In the genomic region with DNA sequence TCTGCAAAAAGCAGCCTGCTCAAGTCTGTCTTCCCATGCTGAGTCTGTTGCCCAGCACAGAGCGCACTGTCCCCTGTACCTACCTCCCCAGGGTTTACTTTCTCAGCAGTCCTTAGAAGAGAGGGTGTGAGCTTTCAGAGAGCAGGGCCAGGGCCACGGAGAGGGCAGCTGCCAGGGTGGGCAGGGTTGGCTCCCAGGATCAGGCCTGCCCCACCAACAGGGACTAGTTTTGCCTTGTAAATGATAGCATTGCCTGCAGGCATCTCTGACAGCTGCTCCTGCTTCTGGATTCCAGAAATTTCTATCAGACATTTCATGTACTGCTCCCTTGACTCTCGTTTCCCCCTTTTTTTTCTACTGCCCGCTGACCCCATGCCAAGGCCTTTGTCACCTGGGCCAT, we compare ENCODE assay signal across 20 mouse cellular contexts. TPM values are rescaled to one million over a fixed set of nuclear protein-coding genes. Genes with fewer than 3 reads are reported as not detected.
A peak's percentile ranks its signal among the peaks of the same experiment; 100 is the strongest.
DNase-seq lines count a peak whose midpoint lies in the region; ATAC-seq and TF ChIP-seq lines count a peak whose summit lies in the region.
"Had no signal": no experiment of that assay in that cellular context is flagged by ENCODE, and none has a peak within 500 bp of the region (broad histone marks: within the 10 kb centered on the region; RNA-seq: fewer than 3 reads in every experiment).

No protein-coding gene starts in this region.

- no peak overlapping the region; the same call in 1 of the 2 replicates for H3K9ac ChIP-seq in hindbrain, embryonic 16.5 days (ENCODE audit: low read depth, low read length)
- H3K9ac ChIP-seq in hindbrain, embryonic 14.5 days, result no peak overlapping the region
- no peak overlapping the region for H3K9ac ChIP-seq in midbrain, embryonic 12.5 days (replicated peaks)
- no peak overlapping the region for H3K9ac ChIP-seq in midbrain, postnatal 0 days (replicated peaks; ENCODE audit: low read length, poor library complexity, severe bottlenecking)
- H3K9ac ChIP-seq: forebrain, embryonic 12.5 days; neural tube, embryonic 15.5 days had no signal

- no peaks in the 10 kb centered on the region for H3K9me3 ChIP-seq in hindbrain, embryonic 16.5 days (ENCODE audit: control insufficient read depth, low read length)
- no peaks in the 10 kb centered on the region for H3K9me3 ChIP-seq in hindbrain, embryonic 14.5 days (ENCODE audit: control insufficient read depth, low read length)
- no peaks in the 10 kb centered on the region for H3K9me3 ChIP-seq in midbrain, embryonic 12.5 days
- no peaks in the 10 kb centered on the region for H3K9me3 ChIP-seq in midbrain, postnatal 0 days (ENCODE audit: low read length)
- H3K9me3 ChIP-seq: forebrain, embryonic 12.5 days; neural tube, embryonic 15.5 days had no signal

- H3K27me3 ChIP-seq in hindbrain, embryonic 16.5 days (replicated peaks; ENCODE audit: control insufficient read depth, insufficient read depth, low read length), result no peaks in the 10 kb centered on the region
- no peaks in the 10 kb centered on the region for H3K27me3 ChIP-seq in hindbrain, embryonic 14.5 days (ENCODE audit: control insufficient read depth, insufficient read depth, low read length)
- no peaks in the 10 kb centered on the region for H3K27me3 ChIP-seq in midbrain, embryonic 12.5 days
- H3K27me3 ChIP-seq in midbrain, postnatal 0 days (ENCODE audit: insufficient read depth, low read length), result no peaks in the 10 kb centered on the region
- H3K27me3 ChIP-seq in myocyte (ENCODE audit: control insufficient read depth, insufficient read depth, insufficient read length), result no peaks in the 10 kb centered on the region
- H3K27me3 ChIP-seq: forebrain, embryonic 12.5 days; neural tube, embryonic 15.5 days had no signal

- no peak for ATAC-seq in hindbrain, embryonic 16.5 days
- no peak for ATAC-seq in hindbrain, embryonic 14.5 days (ENCODE audit: low FRiP score)
- no peak for ATAC-seq in midbrain, embryonic 12.5 days (ENCODE audit: low FRiP score, low read depth)
- ATAC-seq in midbrain, postnatal 0 days (ENCODE audit: low FRiP score), result no peak

- H3K79me2 ChIP-seq in myocyte (ENCODE audit: control insufficient read depth, insufficient read depth), result peaks cover 93% of the 10 kb centered on the region

- intact Hi-C loops in gastrocnemius, adult 2 months (cut with DNase I), result no loop called here

- H3ac ChIP-seq in myocyte (ENCODE audit: control insufficient read depth, insufficient read length), result no peak overlapping the region

- DNase-seq in gastrocnemius, adult 2 months, result no peak
- DNase-seq in gastrocnemius, postnatal 25 days, result no peak
- no peak for DNase-seq in hindbrain, embryonic 14.5 days (ENCODE audit: low spot score)
- no peak for DNase-seq in midbrain, postnatal 0 days (ENCODE audit: low spot score)
- DNase-seq in ovary, postnatal 10 days (ENCODE audit: low spot score), result no peak
- DNase-seq: adrenal gland, postnatal 10 days; cerebellum, adult 9-11 months; gastrocnemius, postnatal 14 days; heart, adult 2 months; lung, adult 2 months; right cerebral cortex, postnatal 14 days; spleen, adult 18-20 months; thymus, postnatal 4 days had no signal

- WGBS in hindbrain, embryonic 16.5 days, result 57% methylated on average over 4 of the region's 4 CpGs
- 61% methylated on average over 4 of the region's 4 CpGs for WGBS in hindbrain, embryonic 14.5 days
- WGBS in midbrain, embryonic 12.5 days, result 76% methylated on average over 4 of the region's 4 CpGs
- 57% methylated on average over 4 of the region's 4 CpGs for WGBS in midbrain, postnatal 0 days

- H3K4me1 ChIP-seq in hindbrain, embryonic 16.5 days (ENCODE audit: control insufficient read depth, insufficient read depth, low read depth, low read length), result peaks cover 42% of the 10 kb centered on the region
- peaks cover 27% of the 10 kb centered on the region for H3K4me1 ChIP-seq in hindbrain, embryonic 14.5 days (replicated peaks; ENCODE audit: control insufficient read depth, insufficient read depth, low read length)
- peaks cover 56% of the 10 kb centered on the region for H3K4me1 ChIP-seq in midbrain, embryonic 12.5 days
- peaks cover 17% of the 10 kb centered on the region for H3K4me1 ChIP-seq in midbrain, postnatal 0 days (ENCODE audit: insufficient read depth, low read length)

- H3K36me3 ChIP-seq in hindbrain, embryonic 16.5 days (ENCODE audit: control insufficient read depth, insufficient read depth, low read length), result no peaks in the 10 kb centered on the region
- no peaks in the 10 kb centered on the region for H3K36me3 ChIP-seq in hindbrain, embryonic 14.5 days (replicated peaks; ENCODE audit: control insufficient read depth, insufficient read depth)
- no peaks in the 10 kb centered on the region for H3K36me3 ChIP-seq in midbrain, embryonic 12.5 days
- H3K36me3 ChIP-seq in midbrain, postnatal 0 days (ENCODE audit: insufficient read depth, low read length), result no peaks in the 10 kb centered on the region
- H3K36me3 ChIP-seq in myocyte (ENCODE audit: control insufficient read depth, insufficient read depth), result no peaks in the 10 kb centered on the region
- H3K36me3 ChIP-seq: forebrain, embryonic 12.5 days; neural tube, embryonic 15.5 days had no signal

- no peak overlapping the region for H3K4me2 ChIP-seq in hindbrain, embryonic 16.5 days (ENCODE audit: low read length)
- no peak overlapping the region for H3K4me2 ChIP-seq in hindbrain, embryonic 14.5 days (replicated peaks)
- H3K4me2 ChIP-seq in midbrain, embryonic 12.5 days (replicated peaks), result no peak overlapping the region
- no peak overlapping the region for H3K4me2 ChIP-seq in midbrain, postnatal 0 days (ENCODE audit: low read depth, low read length, poor library complexity, severe bottlenecking)
- peak overlapping the region; percentile 10 for H3K4me2 ChIP-seq in myocyte (ENCODE audit: low read depth)
- H3K4me2 ChIP-seq: forebrain, embryonic 12.5 days; liver, embryonic 11.5 days; neural tube, embryonic 15.5 days had no signal

- no peak for TF ChIP-seq CTCF in gastrocnemius, adult 2 months (IDR thresholded peaks at IDR 0.05)
- no peak for TF ChIP-seq CTCF in midbrain, postnatal 0 days (IDR thresholded peaks at IDR 0.05)

- H3K27ac ChIP-seq in gastrocnemius, adult 2 months, result peak overlapping the region; percentile 10; the same call in 1 of the 2 replicates
- H3K27ac ChIP-seq in hindbrain, embryonic 16.5 days (ENCODE audit: low read depth, low read length), result 0 out of 2 replicates have a peak overlapping the region, but pooled peaks have one; percentile 17
- H3K27ac ChIP-seq in hindbrain, embryonic 14.5 days, result no peak overlapping the region
- H3K27ac ChIP-seq in midbrain, embryonic 12.5 days (replicated peaks), result 0 out of 2 replicates have a peak overlapping the region, but pooled peaks have one; percentile 31
- H3K27ac ChIP-seq in midbrain, postnatal 0 days (ENCODE audit: low read depth, low read length), result no peak overlapping the region
- H3K27ac ChIP-seq: forebrain, embryonic 12.5 days; heart, adult 2 months; neural tube, embryonic 15.5 days had no signal

- no peak for TF ChIP-seq POLR2A in myocyte (IDR thresholded peaks at IDR 0.05; ENCODE audit: insufficient read length, low read depth)

- H3K4me3 ChIP-seq in gastrocnemius, adult 2 months, result no peak overlapping the region
- H3K4me3 ChIP-seq in hindbrain, embryonic 16.5 days (ENCODE audit: low read length), result no peak overlapping the region
- no peak overlapping the region for H3K4me3 ChIP-seq in hindbrain, embryonic 14.5 days (replicated peaks; ENCODE audit: low read length)
- no peak overlapping the region for H3K4me3 ChIP-seq in midbrain, embryonic 12.5 days
- H3K4me3 ChIP-seq in midbrain, postnatal 0 days (ENCODE audit: low read depth, low read length), result no peak overlapping the region
- H3K4me3 ChIP-seq in myocyte, result no peak overlapping the region
- H3K4me3 ChIP-seq: forebrain, embryonic 12.5 days; heart, adult 2 months; megakaryocyte, embryonic 14.5 days; neural tube, embryonic 15.5 days had no signal

TF ChIP-seq in myocyte, 11 proteins besides CTCF, POLR2A, EP300 and RAD21:
- TF ChIP-seq CEBPB (IDR thresholded peaks at IDR 0.05; ENCODE audit: insufficient read depth, poor library complexity, severe bottlenecking) (no peak), USF1 (IDR thresholded peaks at IDR 0.05; ENCODE audit: low read depth) (no peak), E2F4 (IDR thresholded peaks at IDR 0.05; ENCODE audit: insufficient read depth) (no peak), TCF12 (IDR thresholded peaks at IDR 0.05; ENCODE audit: insufficient read depth, poor library complexity, severe bottlenecking) (no peak), MYOG (IDR thresholded peaks at IDR 0.05; ENCODE audit: control insufficient read depth in 1 of 3, insufficient read depth in 1 of 3, insufficient read length in 2 of 3, low read depth in 2 of 3) (peak; percentile 73 to 95 (median 78)), REST (IDR thresholded peaks at IDR 0.05; ENCODE audit: insufficient read depth, insufficient read length) (no peak), TCF3 (IDR thresholded peaks at IDR 0.05; ENCODE audit: insufficient read length, low read depth) (no peak), MYOD1 (IDR thresholded peaks at IDR 0.05; ENCODE audit: control insufficient read depth in 1 of 3, insufficient read length in 2 of 3, low read depth in 2 of 3) (peak; percentile 11 to 88 (median 57))

RNA-seq across cellular contexts. Expression of a gene that starts 16.8 kb away (rescaled TPM):
- total RNA-seq in gastrocnemius, adult 2 months (2021), result 10 to 100 TPM; 22.8 to 24.2 TPM
- 10 to 100 TPM; 15.1 to 21.8 TPM for total RNA-seq in gastrocnemius, postnatal 25 days (2021)
- 31.9 and 33.7 TPM in 2 replicates for polyA plus RNA-seq in hindbrain, embryonic 16.5 days (2015; fragmentation: Nextera tagmentation; extraction: Ambion mirVana)
- polyA plus RNA-seq in hindbrain, embryonic 14.5 days (2014; fragmentation: Nextera tagmentation; extraction: Ambion mirVana), result 72.2 and 81.2 TPM in 2 replicates
- 61.9 and 91.4 TPM in 2 replicates for polyA plus RNA-seq in midbrain, embryonic 12.5 days (2016; fragmentation: Nextera tagmentation; extraction: Ambion mirVana)
- total RNA-seq in midbrain, postnatal 0 days (2014; rRNA removed), result 175 and 187 TPM in 2 replicates
- 40.4 and 45.9 TPM in 2 replicates for polyA plus RNA-seq in midbrain, postnatal 0 days (2015; fragmentation: Nextera tagmentation; extraction: Ambion mirVana)
- polyA plus RNA-seq in myocyte (2012; fragmentation: generic; extraction: Trizol), result 48.9 TPM

Comparison
In these comparisons a context has a peak if more than half of its experiments do, and no peak if none do; other contexts are left out.
1. H3K27ac ChIP-seq: peak in gastrocnemius, adult 2 months (single experiment), hindbrain, embryonic 16.5 days (single experiment) and midbrain, embryonic 12.5 days (single experiment); none in hindbrain, embryonic 14.5 days (single experiment) and midbrain, postnatal 0 days (single experiment).